Mouse (Mus musculus) embryo, embryonic 10 days (tissue): ENCODE results near the gene Zswim7.
A peak's percentile ranks its signal among the peaks of the same experiment; 100 is the strongest.

ENCODE experiments used
- DNase-seq: peaks from one replicate; pipeline ENCODE4 v3.0.0-alpha.2; 2015; ENCODE audit warnings: low spot score

The Zswim7 gene

GRCm38 (mm10) chr11:62253380-62253779, 27.8 kb downstream of the Zswim7 start:
- no peak for DNase-seq

- DNase-seq = peak; percentile 33
Measured at GRCm38 (mm10) chr11:62251047-62251446, 30.1 kb downstream of the Zswim7 start.

DNA sequence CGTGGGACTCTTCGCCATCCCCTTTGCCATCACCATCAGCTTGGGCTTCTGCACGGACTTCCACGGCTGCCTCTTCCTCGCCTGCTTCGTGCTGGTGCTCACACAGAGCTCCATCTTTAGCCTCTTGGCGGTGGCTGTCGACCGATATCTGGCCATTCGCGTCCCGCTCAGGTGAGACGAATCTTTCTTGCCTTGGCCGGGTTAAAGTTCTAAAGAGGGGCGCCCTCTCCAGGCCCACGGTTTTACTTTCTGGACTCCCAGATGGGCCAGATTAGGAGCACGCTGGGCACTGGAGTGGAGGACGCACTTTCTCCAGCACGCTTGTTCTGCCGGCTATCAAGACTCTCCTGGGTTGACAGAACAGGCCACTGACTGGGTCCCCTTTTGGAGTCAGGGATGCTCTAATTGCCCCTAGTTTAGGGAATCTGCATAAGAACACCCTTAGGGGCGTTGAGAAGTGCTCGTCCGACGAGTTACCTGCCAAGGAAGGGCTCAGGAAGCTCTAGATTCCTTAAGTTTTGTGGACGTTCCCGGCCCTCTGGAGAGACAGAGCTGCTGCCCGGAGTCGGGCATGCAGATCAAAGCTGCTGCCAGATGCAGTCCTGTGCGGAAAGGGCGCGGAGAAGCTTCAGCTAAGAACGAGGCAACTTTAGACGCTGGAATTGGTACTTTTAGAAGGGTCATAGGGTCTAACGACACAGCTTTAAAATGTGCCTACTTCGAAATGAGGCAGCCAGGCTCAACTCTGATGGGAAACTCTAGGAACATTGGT, 31.7 kb downstream of the Zswim7 start:
- peak; percentile 55 for DNase-seq

GRCm38 (mm10) chr11:62248401-62249244, 32.6 kb downstream of the Zswim7 start, which contains the start of gene Adora2b:
Adora2b (plus strand) TSS chr11:62248984.
- peak; percentile 92 for DNase-seq

GRCm38 (mm10) chr11:62247759-62248400, 33.3 kb downstream of the Zswim7 start:
- DNase-seq = no peak

GRCm38 (mm10) chr11:62244471-62244870, 36.7 kb downstream of the Zswim7 start:
- DNase-seq = no peak

DNA sequence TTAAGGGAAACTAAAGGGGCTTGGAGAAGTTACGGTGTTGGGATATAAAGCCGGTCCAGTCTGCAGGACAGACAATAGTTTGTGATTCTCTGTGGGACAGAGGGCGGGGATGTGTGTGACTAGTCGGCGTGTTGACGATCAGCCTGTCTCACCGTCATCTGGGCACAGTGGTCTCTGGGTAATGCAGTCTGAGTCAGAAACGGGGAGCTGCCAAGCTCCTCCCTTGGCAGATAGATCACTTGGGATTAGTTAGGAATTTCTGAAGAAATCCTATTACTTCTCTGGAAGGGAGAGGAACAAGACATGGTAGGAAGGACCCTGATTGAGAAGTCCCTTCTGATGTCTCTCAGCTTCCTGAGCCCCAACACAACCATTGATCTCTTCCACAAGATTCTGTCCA, 37.3 kb downstream of the Zswim7 start:
- no peak for DNase-seq

DNA sequence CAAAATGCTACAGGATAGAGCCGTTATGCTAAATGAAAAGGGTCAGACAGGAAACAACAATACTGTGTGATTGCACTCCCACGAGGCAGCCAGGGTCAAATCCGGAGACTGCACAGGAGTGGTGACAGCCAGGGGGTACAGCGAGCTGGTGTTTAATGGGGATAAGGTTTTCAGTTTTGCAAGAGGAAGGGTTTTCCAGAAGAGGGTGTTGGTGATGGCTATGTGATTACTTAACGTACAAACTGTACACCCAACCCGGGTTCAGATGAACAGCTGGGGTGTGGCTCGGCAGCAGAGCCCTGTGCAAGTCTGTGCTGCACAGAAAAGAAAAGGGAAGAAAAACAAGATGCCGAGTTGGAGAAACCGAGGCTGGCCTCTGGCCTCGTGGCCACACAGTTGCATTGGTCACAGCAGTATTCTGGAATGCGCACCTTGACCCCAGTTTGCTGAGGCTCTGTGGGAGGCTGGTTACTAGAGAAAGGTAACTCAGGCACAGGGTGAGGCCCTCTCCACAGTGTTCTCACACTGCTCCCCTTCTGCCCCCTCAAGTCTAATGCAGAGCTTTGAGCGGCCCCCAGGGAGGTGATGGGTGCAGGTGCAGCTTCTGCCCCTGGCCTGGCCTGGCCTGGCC, 40.4 kb downstream of the Zswim7 start:
- DNase-seq = no peak

DNA sequence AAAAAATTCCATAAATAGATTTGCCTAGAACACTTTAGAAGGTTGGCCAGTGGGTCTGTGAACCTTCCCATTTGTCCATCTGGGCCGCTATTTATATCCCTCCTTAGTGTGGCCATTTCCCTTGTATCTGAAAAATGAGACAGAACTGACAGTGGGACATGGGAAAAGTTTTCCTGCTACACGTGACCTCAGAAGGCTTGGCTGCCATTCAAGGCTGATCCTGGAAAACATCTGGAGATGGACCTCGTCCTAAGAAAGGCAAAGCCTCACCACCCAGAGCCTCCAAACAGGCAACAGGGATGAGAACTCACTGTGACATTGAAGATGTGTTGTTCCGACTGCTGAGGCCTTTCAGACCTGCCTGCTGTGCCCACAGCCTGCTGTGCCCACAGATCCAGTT, 56.4 kb downstream of the Zswim7 start:
- DNase-seq = no peak

GRCm38 (mm10) chr11:62223962-62224361, 57.2 kb downstream of the Zswim7 start:
- DNase-seq = no peak

- no peak for DNase-seq
Measured at GRCm38 (mm10) chr11:62223416-62223815, 57.8 kb downstream of the Zswim7 start.

DNA sequence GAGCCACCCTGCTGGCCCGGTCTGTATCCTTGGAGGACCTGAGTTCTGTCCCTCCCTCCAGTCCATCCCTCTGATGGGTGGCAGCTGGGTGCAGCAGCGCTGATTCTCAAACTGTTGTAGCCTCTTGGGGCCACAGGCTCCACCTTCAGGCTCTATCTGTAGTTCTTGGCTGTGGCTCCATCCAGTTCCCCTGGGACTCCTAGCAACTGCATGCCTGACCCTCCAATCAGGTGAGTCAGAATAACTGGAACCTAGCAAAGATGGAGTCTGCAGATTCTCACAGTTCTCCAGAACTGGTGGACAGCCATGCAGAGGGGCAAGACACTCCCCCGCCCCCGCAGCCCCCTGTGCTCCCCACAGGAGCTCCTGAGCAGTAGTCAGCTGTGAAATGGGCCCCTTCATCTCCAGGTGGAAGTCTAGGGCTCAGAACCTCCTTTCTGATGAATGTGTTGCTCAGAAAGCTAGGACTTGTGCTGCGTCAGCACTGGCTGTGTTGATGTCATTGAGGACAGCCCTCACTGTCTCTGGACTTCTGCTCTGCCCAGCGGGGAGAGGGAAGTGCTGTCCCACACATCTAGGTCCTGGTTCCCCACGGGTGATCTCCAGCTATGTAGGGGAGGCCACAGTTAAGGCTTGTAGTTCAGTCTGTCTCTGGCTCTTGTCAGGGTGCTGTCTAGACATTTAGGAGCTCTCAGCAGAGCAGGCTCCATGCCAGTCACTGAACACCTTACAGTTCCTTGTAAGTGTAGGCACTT, 60.2 kb downstream of the Zswim7 start:
- DNase-seq = no peak

DNA sequence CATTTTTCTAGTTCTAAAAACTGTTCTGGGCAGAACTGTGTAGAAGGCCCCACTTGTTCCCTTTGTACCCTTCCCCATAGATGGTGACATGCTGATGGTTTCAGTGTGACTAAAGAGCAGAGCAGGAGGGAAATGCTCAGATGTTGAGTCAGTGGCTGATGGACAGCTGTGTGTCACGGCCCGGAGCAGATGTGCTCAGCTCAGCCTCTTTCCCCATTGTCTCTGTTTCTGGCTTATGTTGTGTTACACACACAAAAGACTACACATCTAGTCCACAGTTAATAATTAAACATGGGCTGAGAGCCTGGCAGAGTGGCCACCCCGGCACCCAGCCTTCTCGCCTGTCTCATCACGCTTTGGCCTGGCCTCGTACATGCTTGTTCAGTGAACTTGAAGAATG, 63.4 kb downstream of the Zswim7 start:
- DNase-seq = peak; percentile 11
